Mouse (Mus musculus) liver, postnatal 0 days (tissue): ENCODE results near the gene Gmeb1.

ENCODE experiments used
- CTCF ChIP-seq: sonication (generic); IDR thresholded peaks from 2 replicates; pipeline ENCODE4 v1.5.1; 2016; ENCODE audit warnings: antibody characterized with exemption, low read depth
- EP300 ChIP-seq: IDR thresholded peaks from 2 replicates; pipeline ENCODE4 v1.6.1; 2016; ENCODE audit warnings: antibody characterized with exemption, low read depth, mild to moderate bottlenecking

GRCm38 (mm10) chr4:132292988-132293387 lies 31.6 kb upstream of the Gmeb1 start:
- TF ChIP-seq CTCF (peak; percentile 59), EP300 (no peak)
